Mouse (Mus musculus) bone marrow macrophage, adult 2 months (primary cell): Measurements from ENCODE around the gene Jmjd8.

Experiments
- CTCF ChIP-seq: IDR thresholded peaks from 2 replicates; pipeline ENCODE4 v1.5.1; 2012; ENCODE audit warnings: low read depth, mild to moderate bottlenecking, low read length, moderate library complexity
- POLR2A ChIP-seq: IDR thresholded peaks from 2 replicates; pipeline ENCODE4 v1.6.1; 2012; ENCODE audit warnings: mild to moderate bottlenecking, low read depth, low read length, borderline replicate concordance

DNA sequence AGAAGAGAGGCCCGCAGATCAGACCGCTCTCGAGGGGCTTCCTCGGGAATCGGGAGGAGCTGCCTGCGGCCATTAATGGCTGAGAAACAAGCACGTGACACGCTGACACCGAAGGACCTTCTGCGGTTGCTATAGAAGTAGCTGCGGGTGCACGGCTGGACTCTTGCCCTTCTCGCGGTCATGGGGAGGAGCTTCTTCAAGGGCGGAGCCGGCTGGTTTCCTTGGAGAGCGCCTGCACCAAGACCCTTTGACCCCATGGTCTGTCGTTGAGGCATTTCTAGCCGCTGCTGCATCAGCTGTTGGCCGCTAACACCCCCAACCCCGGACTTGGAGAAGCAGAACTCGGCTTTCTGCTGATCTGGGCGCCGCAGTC, 4.6 kb downstream of the Jmjd8 start, which contains the start of gene Stub1:
- TF ChIP-seq POLR2A (no peak), CTCF (no peak)
